Mouse (Mus musculus) A20 (cell line): ENCODE results near the gene Emid1.

Experiments
- DNase-seq: peaks from one replicate; pipeline ENCODE4 v3.0.0-alpha.2; 2011; ENCODE audit warnings: low read depth, low spot score

Emid1 gene

GRCm38 (mm10) chr11:5063561-5064281 lies 88.3 kb downstream of the Emid1 start:
- no peak for DNase-seq

- no peak for DNase-seq
Observed at GRCm38 (mm10) chr11:5062860-5063505, 89.1 kb downstream of the Emid1 start.

GRCm38 (mm10) chr11:5062326-5062725 lies 89.7 kb downstream of the Emid1 start:
- DNase-seq, result no peak

- DNase-seq, result peak; percentile 55
Observed at GRCm38 (mm10) chr11:5061413-5062139, 90.5 kb downstream of the Emid1 start.

GRCm38 (mm10) chr11:5060756-5061412 lies 91.2 kb downstream of the Emid1 start:
- DNase-seq, result no peak

- DNase-seq, result peak; percentile 63
Observed at GRCm38 (mm10) chr11:5059704-5060156, 92.3 kb downstream of the Emid1 start.

GRCm38 (mm10) chr11:5059230-5059629 lies 92.8 kb downstream of the Emid1 start:
- no peak for DNase-seq

GRCm38 (mm10) chr11:5058783-5059182 lies 93.3 kb downstream of the Emid1 start:
- no peak for DNase-seq

- DNase-seq, result peak; percentile 87
Observed at GRCm38 (mm10) chr11:5057856-5058641, 94.0 kb downstream of the Emid1 start, which contains the start of gene Rasl10a. TSS of gene Rasl10a (plus strand) at chr11:5058128.

GRCm38 (mm10) chr11:5057541-5057855 lies 94.6 kb downstream of the Emid1 start:
- DNase-seq, result no peak

- no peak for DNase-seq
Observed at GRCm38 (mm10) chr11:5057064-5057463, 95.0 kb downstream of the Emid1 start.
